Mouse (Mus musculus): ENCODE measurements around the gene BC035044. TPM values are rescaled to one million over a fixed set of nuclear protein-coding genes. Genes with fewer than 3 reads are reported as not detected.

The BC035044 gene
- polyA plus RNA-seq, 1 experiment from 2014 or later = 0.43 TPM

- WGBS = 84% methylated on average over 1 of the region's 1 CpGs
- H3K9me3 ChIP-seq = 0 out of 2 replicates have a peak, but pooled peaks cover 6% of the 10 kb centered on the region
- no peak for ATAC-seq (ENCODE audit: low FRiP score)
- H3K4me2 ChIP-seq = no peak overlapping the region
- no peaks in the 10 kb centered on the region for H3K27me3 ChIP-seq
- H3K4me1 ChIP-seq = no peaks in the 10 kb centered on the region
- no peak overlapping the region for H3K4me3 ChIP-seq (replicated peaks)
- H3K9ac ChIP-seq = no peak overlapping the region
- H3K27ac ChIP-seq = no peak overlapping the region
- no peaks in the 10 kb centered on the region for H3K36me3 ChIP-seq (replicated peaks)
These were observed 18.9 kb downstream of the BC035044 start for GRCm38 (mm10) chr6:128871910-128872610.

DNA sequence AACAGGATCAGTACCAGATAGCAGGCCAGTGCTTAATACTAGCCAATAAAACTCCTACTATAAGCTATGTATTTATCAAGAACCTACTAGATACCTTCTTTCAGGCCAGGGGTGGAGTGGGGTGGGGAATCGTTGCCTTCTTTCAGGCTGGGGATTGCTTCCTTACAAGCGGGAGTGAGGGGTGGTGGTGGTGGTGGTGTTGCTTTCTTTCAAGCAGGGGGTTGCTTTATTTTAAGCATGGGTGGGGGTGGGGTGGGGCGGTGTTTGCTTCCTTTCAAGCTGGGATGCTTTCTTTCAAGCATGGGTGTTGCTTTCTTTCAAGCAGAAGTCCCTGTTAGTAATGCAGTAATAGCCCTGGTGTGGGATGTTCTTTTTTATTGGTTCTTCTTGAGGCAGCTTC lies 22.1 kb downstream of the BC035044 start:
- Histone ChIP-seq H3K36me3 (replicated peaks) (no peaks in the 10 kb centered on the region), H3K4me3 (replicated peaks) (no peak overlapping the region), H3K9ac (no peak overlapping the region), H3K27me3 (no peaks in the 10 kb centered on the region), H3K4me1 (no peaks in the 10 kb centered on the region), H3K27ac (no peak overlapping the region), H3K9me3 (no peaks in the 10 kb centered on the region), H3K4me2 (no peak overlapping the region)
- ATAC-seq (ENCODE audit: low FRiP score) = no peak
- 19% methylated on average over 3 of the region's 3 CpGs for WGBS

DNA sequence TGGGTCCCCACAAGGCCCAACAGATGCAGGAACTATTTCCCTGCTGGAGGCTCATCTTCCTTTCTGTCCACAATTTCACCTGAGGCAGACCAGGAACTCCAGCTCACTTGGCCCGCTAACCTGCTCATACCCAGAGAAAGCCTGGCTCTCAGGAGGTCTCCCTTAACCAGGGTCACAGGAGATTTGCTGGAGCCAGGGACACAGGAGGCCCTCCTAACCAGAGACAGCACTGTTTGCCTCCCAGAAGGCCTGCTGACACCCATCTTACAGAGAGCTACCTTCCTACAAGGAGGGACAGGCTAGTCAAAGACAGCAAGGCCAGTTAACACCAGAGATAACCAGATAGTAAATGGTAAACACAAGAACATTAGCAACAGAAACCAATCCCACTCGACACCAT lies 33.0 kb downstream of the BC035044 start:
- H3K36me3 ChIP-seq (replicated peaks) = no peaks in the 10 kb centered on the region
- 0 out of 2 replicates have a peak, but pooled peaks cover 3% of the 10 kb centered on the region for H3K4me1 ChIP-seq
- H3K27ac ChIP-seq = no peak overlapping the region
- ATAC-seq (ENCODE audit: low FRiP score) = no peak
- H3K9me3 ChIP-seq = no peaks in the 10 kb centered on the region
- H3K4me3 ChIP-seq (replicated peaks) = no peak overlapping the region
- WGBS = 91% methylated on average over 2 of the region's 2 CpGs
- H3K9ac ChIP-seq = no peak overlapping the region
- no peak overlapping the region for H3K4me2 ChIP-seq
- no peaks in the 10 kb centered on the region for H3K27me3 ChIP-seq

DNA sequence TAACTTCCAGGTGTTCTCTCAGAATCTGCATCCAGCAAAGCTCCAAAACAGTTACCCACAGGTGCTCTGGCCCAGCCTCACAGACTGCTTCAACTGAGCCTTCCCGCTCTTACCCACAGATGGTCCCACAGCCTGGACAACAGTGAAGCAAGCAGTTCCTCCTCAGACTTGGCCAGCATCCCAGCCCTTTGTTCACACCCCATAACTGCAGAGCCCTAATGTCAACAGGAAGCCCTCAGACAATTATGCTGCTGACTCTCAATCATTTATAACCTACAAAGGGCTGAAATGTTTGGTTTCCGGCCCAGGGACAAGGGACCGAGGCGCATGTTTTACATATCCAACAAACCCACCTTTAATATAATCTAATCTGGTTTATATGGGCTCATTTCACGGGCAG lies 34.7 kb downstream of the BC035044 start:
- H3K9ac ChIP-seq = no peak overlapping the region
- WGBS = 82% methylated on average over 5 of the region's 5 CpGs
- H3K9me3 ChIP-seq = no peaks in the 10 kb centered on the region
- no peak overlapping the region for H3K4me3 ChIP-seq (replicated peaks)
- H3K4me1 ChIP-seq = 0 out of 2 replicates have a peak, but pooled peaks cover 3% of the 10 kb centered on the region
- ATAC-seq (ENCODE audit: low FRiP score) = 0 out of 2 replicates have a peak, but pooled peaks have one; percentile 37
- H3K36me3 ChIP-seq (replicated peaks) = no peaks in the 10 kb centered on the region
- H3K4me2 ChIP-seq = no peak overlapping the region
- no peak overlapping the region for H3K27ac ChIP-seq
- H3K27me3 ChIP-seq = no peaks in the 10 kb centered on the region

- Histone ChIP-seq H3K27ac (no peak overlapping the region), H3K4me1 (0 out of 2 replicates have a peak, but pooled peaks cover 3% of the 10 kb centered on the region), H3K9me3 (no peaks in the 10 kb centered on the region), H3K9ac (no peak overlapping the region), H3K4me3 (replicated peaks) (no peak overlapping the region), H3K4me2 (no peak overlapping the region), H3K27me3 (no peaks in the 10 kb centered on the region), H3K36me3 (replicated peaks) (no peaks in the 10 kb centered on the region)
- no peak for ATAC-seq (ENCODE audit: low FRiP score)
- 73% methylated on average over 1 of the region's 1 CpGs for WGBS
These were observed 35.4 kb downstream of the BC035044 start for GRCm38 (mm10) chr6:128855477-128855876.

DNA sequence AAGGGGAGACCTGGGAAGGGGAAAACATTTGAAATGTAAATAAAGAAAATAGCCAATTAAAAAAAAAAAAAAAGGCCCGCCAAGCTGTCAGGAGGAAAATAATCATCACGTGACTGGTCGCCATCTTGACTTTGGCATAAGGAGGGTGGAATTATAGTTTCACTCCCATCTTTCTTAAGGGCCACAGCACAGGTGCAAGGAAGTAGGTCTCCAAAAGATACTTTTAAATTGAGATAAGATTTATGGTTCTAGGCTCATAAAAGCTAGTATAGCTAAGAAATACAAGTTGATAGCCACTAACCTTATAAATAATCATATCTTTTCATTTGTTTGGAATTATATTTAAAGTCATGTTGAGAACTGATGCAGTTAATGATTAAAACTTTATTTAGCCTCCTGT lies 36.0 kb downstream of the BC035044 start:
- no peak for ATAC-seq (ENCODE audit: low FRiP score)
- Histone ChIP-seq H3K4me2 (no peak overlapping the region), H3K9me3 (no peaks in the 10 kb centered on the region), H3K27me3 (no peaks in the 10 kb centered on the region), H3K36me3 (replicated peaks) (no peaks in the 10 kb centered on the region), H3K4me3 (replicated peaks) (no peak overlapping the region), H3K27ac (no peak overlapping the region), H3K4me1 (0 out of 2 replicates have a peak, but pooled peaks cover 3% of the 10 kb centered on the region), H3K9ac (no peak overlapping the region)
- 88% methylated on average over 3 of the region's 3 CpGs for WGBS

- H3K9ac ChIP-seq = no peak overlapping the region
- no peak overlapping the region for H3K4me3 ChIP-seq (replicated peaks)
- no peaks in the 10 kb centered on the region for H3K36me3 ChIP-seq (replicated peaks)
- no peaks in the 10 kb centered on the region for H3K9me3 ChIP-seq
- no peaks in the 10 kb centered on the region for H3K27me3 ChIP-seq
- 0 out of 2 replicates have a peak, but pooled peaks cover 3% of the 10 kb centered on the region for H3K4me1 ChIP-seq
- H3K27ac ChIP-seq = no peak overlapping the region
- H3K4me2 ChIP-seq = peak overlapping the region; percentile 19; the same call in 1 of the 2 replicates
- WGBS = 45% methylated on average over 12 of the region's 12 CpGs
- ATAC-seq (ENCODE audit: low FRiP score) = peak; percentile 79
These were observed 36.7 kb downstream of the BC035044 start for GRCm38 (mm10) chr6:128854024-128854820.

DNA sequence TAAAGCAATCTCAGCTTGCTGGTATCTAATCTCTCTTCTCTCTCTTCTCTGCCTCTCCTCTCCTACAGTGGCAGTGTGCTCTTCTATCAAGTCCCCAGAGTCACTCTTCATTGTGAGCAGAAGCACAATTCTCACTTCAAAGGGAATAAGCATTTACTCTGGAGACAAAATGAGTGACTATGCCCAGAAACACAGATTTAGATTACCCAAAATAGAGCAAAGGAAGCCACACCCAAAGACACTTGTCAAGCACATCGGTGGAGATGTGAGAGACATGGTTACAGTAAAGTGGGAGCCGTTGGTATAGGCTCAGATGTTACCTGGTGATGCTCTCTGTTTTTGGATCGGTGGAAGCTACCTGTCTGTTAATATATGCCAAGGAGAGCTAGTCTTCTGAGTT lies 38.2 kb downstream of the BC035044 start:
- ATAC-seq (ENCODE audit: low FRiP score) = no peak
- Histone ChIP-seq H3K4me2 (no peak overlapping the region), H3K4me3 (replicated peaks) (no peak overlapping the region), H3K36me3 (replicated peaks) (no peaks in the 10 kb centered on the region), H3K27ac (no peak overlapping the region), H3K9me3 (no peaks in the 10 kb centered on the region), H3K27me3 (no peaks in the 10 kb centered on the region), H3K9ac (no peak overlapping the region), H3K4me1 (0 out of 2 replicates have a peak, but pooled peaks cover 3% of the 10 kb centered on the region)
- 93% methylated on average over 3 of the region's 3 CpGs for WGBS

DNA sequence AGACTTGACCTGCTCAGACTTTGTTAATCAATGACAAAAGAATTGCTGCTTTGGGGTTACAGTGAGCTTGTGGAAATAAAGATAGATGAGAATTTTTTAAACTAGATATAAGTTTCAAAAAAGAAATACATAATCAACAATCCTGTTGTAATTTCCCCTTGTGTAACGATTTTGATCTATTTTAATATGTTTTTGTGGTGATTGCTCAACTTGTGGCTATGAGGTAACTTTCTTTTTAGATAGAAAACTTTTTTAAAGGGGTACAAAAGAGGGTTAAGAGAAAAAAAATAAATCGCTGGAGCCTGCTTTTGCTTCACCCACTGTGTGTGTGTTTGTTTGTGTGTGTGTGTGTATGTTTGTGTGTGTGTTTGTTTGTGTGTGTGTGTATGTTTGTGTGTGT lies 39.8 kb downstream of the BC035044 start:
- 88% methylated on average over 2 of the region's 2 CpGs for WGBS
- no peak overlapping the region for H3K9ac ChIP-seq
- no peak overlapping the region for H3K27ac ChIP-seq
- H3K9me3 ChIP-seq = no peaks in the 10 kb centered on the region
- H3K4me3 ChIP-seq (replicated peaks) = no peak overlapping the region
- no peaks in the 10 kb centered on the region for H3K36me3 ChIP-seq (replicated peaks)
- no peak for ATAC-seq (ENCODE audit: low FRiP score)
- H3K27me3 ChIP-seq = no peaks in the 10 kb centered on the region
- H3K4me1 ChIP-seq = 0 out of 2 replicates have a peak, but pooled peaks cover 3% of the 10 kb centered on the region
- no peak overlapping the region for H3K4me2 ChIP-seq

DNA sequence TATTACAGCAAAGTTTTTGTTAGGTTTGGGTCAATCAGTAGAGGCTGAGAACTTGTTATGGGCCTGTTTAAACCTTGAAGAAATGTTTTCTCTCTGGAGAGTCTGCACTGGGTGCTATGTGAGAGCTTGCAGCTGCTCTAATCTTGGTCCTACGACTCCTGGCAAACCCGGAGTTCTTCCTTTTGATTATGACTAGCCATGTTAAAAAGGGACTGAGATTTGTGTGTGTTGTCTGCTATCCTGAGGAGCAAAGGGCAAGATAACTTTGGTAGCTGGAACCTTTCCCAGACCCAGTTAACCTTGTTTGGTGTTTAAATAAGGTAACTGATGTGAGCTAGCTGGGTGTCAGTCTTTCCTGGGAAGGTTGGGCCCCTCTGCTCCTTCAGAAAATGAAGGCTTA lies 40.3 kb downstream of the BC035044 start:
- Histone ChIP-seq H3K9ac (no peak overlapping the region), H3K4me2 (no peak overlapping the region), H3K27ac (no peak overlapping the region), H3K36me3 (replicated peaks) (no peaks in the 10 kb centered on the region), H3K27me3 (no peaks in the 10 kb centered on the region), H3K9me3 (no peaks in the 10 kb centered on the region), H3K4me1 (0 out of 2 replicates have a peak, but pooled peaks cover 3% of the 10 kb centered on the region), H3K4me3 (replicated peaks) (no peak overlapping the region)
- no peak for ATAC-seq (ENCODE audit: low FRiP score)
- WGBS = 88% methylated on average over 2 of the region's 2 CpGs

- ATAC-seq (ENCODE audit: low FRiP score) = no peak
- no peaks in the 10 kb centered on the region for H3K9me3 ChIP-seq
- H3K27ac ChIP-seq = no peak overlapping the region
- no peak overlapping the region for H3K4me3 ChIP-seq (replicated peaks)
- no peaks in the 10 kb centered on the region for H3K36me3 ChIP-seq (replicated peaks)
- WGBS = 50% methylated on average over 2 of the region's 2 CpGs
- no peaks in the 10 kb centered on the region for H3K27me3 ChIP-seq
- H3K4me1 ChIP-seq = peaks cover 7% of the 10 kb centered on the region; the same call in 1 of the 2 replicates
- H3K9ac ChIP-seq = no peak overlapping the region
- H3K4me2 ChIP-seq = no peak overlapping the region
These were observed 41.0 kb downstream of the BC035044 start for GRCm38 (mm10) chr6:128849902-128850301.

DNA sequence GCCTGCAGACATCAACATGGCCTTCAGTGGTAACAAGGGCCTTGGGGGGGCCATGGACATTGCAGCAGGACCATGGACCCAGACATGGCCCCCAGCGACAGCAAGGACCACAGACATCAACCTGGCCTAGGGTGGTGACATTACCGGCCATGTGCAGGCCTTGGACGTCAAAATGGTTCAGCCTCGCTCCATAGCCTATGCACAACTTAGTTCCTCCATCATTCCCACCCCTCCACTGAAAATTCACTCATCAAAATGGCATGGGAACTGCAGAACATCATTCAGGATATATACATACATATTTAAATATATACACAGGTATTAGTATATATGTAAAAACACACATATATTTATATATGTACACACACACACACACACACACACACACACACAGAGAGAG lies 43.5 kb downstream of the BC035044 start:
- no peaks in the 10 kb centered on the region for H3K36me3 ChIP-seq (replicated peaks)
- H3K4me3 ChIP-seq (replicated peaks) = no peak overlapping the region
- no peak overlapping the region for H3K9ac ChIP-seq
- no peak overlapping the region for H3K27ac ChIP-seq
- H3K27me3 ChIP-seq = no peaks in the 10 kb centered on the region
- H3K4me2 ChIP-seq = no peak overlapping the region
- no peak for ATAC-seq (ENCODE audit: low FRiP score)
- H3K9me3 ChIP-seq = no peaks in the 10 kb centered on the region
- 92% methylated on average over 4 of the region's 4 CpGs for WGBS
- H3K4me1 ChIP-seq = peaks cover 4% of the 10 kb centered on the region

Data from forebrain, embryonic 12.5 days (tissue).